Mouse (Mus musculus) liver, adult 2 months (tissue): ENCODE data around the gene Olfr1396.

ENCODE experiments used
- CTCF ChIP-seq: fragments of 200-500 bp; IDR thresholded peaks from 2 replicates; pipeline ENCODE4 v1.5.1; 2011; ENCODE audit warnings: low read depth, low read length, control low read depth
- POLR2A ChIP-seq: fragments of 200-500 bp; IDR thresholded peaks from 2 replicates; pipeline ENCODE4 v1.6.1; 2011; ENCODE audit warnings: low read length, control low read depth; ENCODE audit not compliant: insufficient read depth; ENCODE audit errors: extremely low read depth

GRCm38 (mm10) chr11:49083808-49084207 is 30.9 kb downstream of the Olfr1396 start:
- TF ChIP-seq POLR2A (no peak), CTCF (no peak)
